Mouse (Mus musculus) hindbrain, postnatal 0 days (tissue): ENCODE data around the gene Haghl. TPM values are rescaled to one million over a fixed set of nuclear protein-coding genes. Genes with fewer than 3 reads are reported as not detected.

Source experiments
- ATAC-seq: fragments of 200-750 bp; cut with Nextera tagmentation; 2 replicates; pipeline ENCODE4 v1.8.0; 2017; ENCODE audit warnings: mild to moderate bottlenecking, moderate TSS enrichment, moderate library complexity
- DNase-seq: peaks from one replicate; pipeline ENCODE4 v3.0.0-alpha.2; 2015; ENCODE audit warnings: low spot score
- H3K27ac ChIP-seq: fragments of 300-500 bp; sonication (generic); 2 replicates; pipeline ENCODE4 v1.5.1; 2014; ENCODE audit warnings: mild to moderate bottlenecking
- H3K27me3 ChIP-seq: fragments of 300-500 bp; sonication (generic); 2 replicates; pipeline ENCODE4 v1.6.1; 2014; ENCODE audit warnings: low read length, mixed read lengths; ENCODE audit not compliant: insufficient read depth
- H3K36me3 ChIP-seq: fragments of 300-500 bp; sonication (generic); 2 replicates; pipeline ENCODE4 v1.6.1; 2014; ENCODE audit warnings: low read length, mixed read lengths; ENCODE audit not compliant: insufficient read depth
- H3K4me1 ChIP-seq: fragments of 300-500 bp; sonication (generic); 2 replicates; pipeline ENCODE4 v1.6.1; 2014; ENCODE audit warnings: antibody characterized with exemption, low read length, mixed read lengths; ENCODE audit not compliant: insufficient read depth
- H3K4me2 ChIP-seq: fragments of 300-500 bp; sonication (generic); 2 replicates; pipeline ENCODE4 v1.6.1; 2014; ENCODE audit warnings: low read depth, mild to moderate bottlenecking, low read length, moderate library complexity, mixed read lengths
- H3K4me3 ChIP-seq: fragments of 300-500 bp; sonication (generic); 2 replicates; pipeline ENCODE4 v1.5.1; 2014; ENCODE audit warnings: low read length
- H3K9ac ChIP-seq: fragments of 300-500 bp; sonication (generic); replicated peaks from 2 replicates; pipeline ENCODE4 v1.6.1; 2014; ENCODE audit warnings: mild to moderate bottlenecking, low read length, moderate library complexity, mixed read lengths
- H3K9me3 ChIP-seq: fragments of 300-500 bp; sonication (generic); 2 replicates; pipeline ENCODE4 v1.6.1; 2016; ENCODE audit warnings: low read length, mixed read lengths
- CTCF ChIP-seq: IDR thresholded peaks from 2 replicates; pipeline ENCODE4 v1.5.1; 2016; ENCODE audit warnings: antibody characterized with exemption, control low read depth, low read depth
- WGBS: fragments of 180-500 bp; shearing (Covaris S2); extraction: QIAGEN DNeasy Blood & Tissue Kit; methylation state at CpG from one replicate; pipeline ENCODE4 v1.1.7; 2014; 5-methylcytosine and 5-hydroxymethylcytosine counted together
- polyA plus RNA-seq: library from polyadenylated mRNA; unstranded; fragments of >200 nt; fragmentation: Nextera tagmentation; extraction: Ambion mirVana; gene quantifications from 2 replicates; pipeline ENCODE4 v1.2.1, GENCODE M21; 2015
- total RNA-seq: library from RNA; depleted of rRNA; stranded (reverse); fragments of >200 nt; gene quantifications from 2 replicates; pipeline ENCODE4 v1.2.3, GENCODE M21; 2014

Haghl gene
- total and polyA plus RNA-seq, 2 experiments from 2014 or later, result 171 to 219 TPM

- H3K4me3 ChIP-seq, result no peak overlapping the region
- no peak for ATAC-seq
- no peak for TF ChIP-seq CTCF
- no peaks in the 10 kb centered on the region for H3K27me3 ChIP-seq
- DNase-seq, result no peak
- no peaks in the 10 kb centered on the region for H3K9me3 ChIP-seq
- H3K27ac ChIP-seq, result peak overlapping the region; percentile 96; the same call in 1 of the 2 replicates
- no peak overlapping the region for H3K4me2 ChIP-seq
- peaks cover 25% of the 10 kb centered on the region; the same call in 1 of the 2 replicates for H3K36me3 ChIP-seq
- 86% methylated on average over 22 of the region's 22 CpGs for WGBS
- peak overlapping the region; percentile 80; the same call in 1 of the 2 replicates for H3K9ac ChIP-seq
- H3K4me1 ChIP-seq, result peaks cover 35% of the 10 kb centered on the region
These were observed 42.2 kb upstream of the Haghl start for GRCm38 (mm10) chr17:25827546-25828222.

- DNase-seq (no peak), ATAC-seq (no peak)
- Histone ChIP-seq H3K4me3 (no peak overlapping the region), H3K27me3 (no peaks in the 10 kb centered on the region), H3K9me3 (no peaks in the 10 kb centered on the region), H3K9ac (no peak overlapping the region), H3K36me3 (peaks cover 25% of the 10 kb centered on the region; the same call in 1 of the 2 replicates), H3K27ac (no peak overlapping the region), H3K4me2 (no peak overlapping the region), H3K4me1 (peaks cover 34% of the 10 kb centered on the region)
- 91% methylated on average over 13 of the region's 13 CpGs for WGBS
- TF ChIP-seq CTCF, result no peak
These were observed 41.5 kb upstream of the Haghl start for GRCm38 (mm10) chr17:25827011-25827410.

GRCm38 (mm10) chr17:25825984-25826570, 40.6 kb upstream of the Haghl start:
- WGBS, result 95% methylated on average over 27 of the region's 27 CpGs
- H3K4me3 ChIP-seq, result no peak overlapping the region
- TF ChIP-seq CTCF, result no peak
- no peaks in the 10 kb centered on the region for H3K27me3 ChIP-seq
- H3K27ac ChIP-seq, result no peak overlapping the region
- no peaks in the 10 kb centered on the region for H3K9me3 ChIP-seq
- peaks cover 29% of the 10 kb centered on the region for H3K4me1 ChIP-seq
- DNase-seq, result no peak
- peaks cover 22% of the 10 kb centered on the region; the same call in 1 of the 2 replicates for H3K36me3 ChIP-seq
- ATAC-seq, result no peak
- no peak overlapping the region for H3K4me2 ChIP-seq
- no peak overlapping the region for H3K9ac ChIP-seq

- H3K4me2 ChIP-seq, result no peak overlapping the region
- H3K27me3 ChIP-seq, result no peaks in the 10 kb centered on the region
- DNase-seq (no peak), ATAC-seq (no peak)
- no peak overlapping the region for H3K9ac ChIP-seq
- peaks cover 14% of the 10 kb centered on the region; the same call in 1 of the 2 replicates for H3K36me3 ChIP-seq
- peaks cover 29% of the 10 kb centered on the region for H3K4me1 ChIP-seq
- H3K4me3 ChIP-seq, result no peak overlapping the region
- 88% methylated on average over 6 of the region's 6 CpGs for WGBS
- TF ChIP-seq CTCF, result no peak
- H3K27ac ChIP-seq, result no peak overlapping the region
- H3K9me3 ChIP-seq, result no peaks in the 10 kb centered on the region
These were observed 39.8 kb upstream of the Haghl start for GRCm38 (mm10) chr17:25825311-25825710.

GRCm38 (mm10) chr17:25824362-25825142, 39.1 kb upstream of the Haghl start:
- Histone ChIP-seq H3K27ac (no peak overlapping the region), H3K4me1 (peaks cover 25% of the 10 kb centered on the region), H3K9ac (peak overlapping the region; percentile 78; the same call in 1 of the 2 replicates), H3K36me3 (peaks cover 16% of the 10 kb centered on the region; the same call in 1 of the 2 replicates), H3K9me3 (no peaks in the 10 kb centered on the region), H3K27me3 (no peaks in the 10 kb centered on the region), H3K4me3 (peak overlapping the region; percentile 56), H3K4me2 (peak overlapping the region; percentile 99)
- ATAC-seq (no peak), DNase-seq (no peak)
- no peak for TF ChIP-seq CTCF
- WGBS, result 80% methylated on average over 16 of the region's 17 CpGs

- no peak for TF ChIP-seq CTCF
- Histone ChIP-seq H3K9ac (peak within 1 kb of the TSS; percentile 78), H3K36me3 (peaks cover 17% of the 10 kb centered on the region; the same call in 1 of the 2 replicates), H3K4me3 (peak within 1 kb of the TSS; percentile 56), H3K9me3 (no peaks in the 10 kb centered on the region), H3K4me1 (peaks cover 20% of the 10 kb centered on the region), H3K27ac (peak within 1 kb of the TSS; percentile 67), H3K27me3 (no peaks in the 10 kb centered on the region), H3K4me2 (peak within 1 kb of the TSS; percentile 99)
- ATAC-seq (peak; percentile 73; the same call in 1 of the 2 replicates), DNase-seq (peak; percentile 94)
- WGBS, result under 1% methylated on average over 18 of the region's 18 CpGs
These were observed 38.0 kb upstream of the Haghl start, which contains the start of gene Wdr24 for GRCm38 (mm10) chr17:25823452-25823851. Wdr24 (plus strand) TSS chr17:25823627.
